Mouse (Mus musculus) ES-Bruce4 (cell line): ENCODE data around the gene Stk11ip. TPM values are rescaled to one million over a fixed set of nuclear protein-coding genes. Genes with fewer than 3 reads are reported as not detected.

Source experiments
- H3K27ac ChIP-seq: 2 replicates; pipeline ENCODE4 v1.5.1; 2012; ENCODE audit warnings: low read length, inconsistent platforms; ENCODE audit not compliant: insufficient read depth
- H3K27me3 ChIP-seq: 2 replicates; pipeline ENCODE4 v1.6.1; 2012; ENCODE audit warnings: mild to moderate bottlenecking, low read length, inconsistent platforms; ENCODE audit not compliant: control insufficient read depth, poor library complexity, insufficient read depth, severe bottlenecking
- H3K36me3 ChIP-seq: 2 replicates; pipeline ENCODE4 v1.6.1; 2012; ENCODE audit warnings: inconsistent platforms, mild to moderate bottlenecking, low read length, moderate library complexity; ENCODE audit not compliant: control insufficient read depth, poor library complexity, insufficient read depth, severe bottlenecking
- H3K4me1 ChIP-seq: one replicate; pipeline ENCODE4 v1.8.1; 2011; ENCODE audit warnings: low read length; ENCODE audit not compliant: control insufficient read depth, insufficient read depth
- H3K4me3 ChIP-seq: 2 replicates; pipeline ENCODE4 v1.5.1; 2011; ENCODE audit warnings: low read depth, mild to moderate bottlenecking, low read length
- H3K9ac ChIP-seq: 2 replicates; pipeline ENCODE4 v1.6.1; 2012; ENCODE audit warnings: low read depth, mild to moderate bottlenecking, inconsistent platforms; ENCODE audit not compliant: poor library complexity, severe bottlenecking
- H3K9me3 ChIP-seq: replicated peaks from 2 replicates; pipeline ENCODE4 v1.6.1; 2012; ENCODE audit warnings: mild to moderate bottlenecking, low read length, inconsistent platforms; ENCODE audit not compliant: control insufficient read depth, poor library complexity, insufficient read depth, severe bottlenecking
- CTCF ChIP-seq: IDR thresholded peaks from one replicate; pipeline ENCODE4 v1.8.1; 2011; ENCODE audit warnings: low read depth, low read length
- EP300 ChIP-seq: IDR thresholded peaks from 2 replicates; pipeline ENCODE4 v1.6.1; 2011; ENCODE audit warnings: low read depth, low read length; ENCODE audit not compliant: insufficient read depth
- POLR2A ChIP-seq: IDR thresholded peaks from one replicate; pipeline ENCODE4 v1.8.1; 2011; ENCODE audit warnings: low read length; ENCODE audit not compliant: insufficient read depth
- polyA plus RNA-seq: library from polyadenylated mRNA; stranded (reverse); fragments of >200 nt; gene quantifications from 2 replicates; pipeline ENCODE4 v1.2.4, GENCODE M21; 2011; ENCODE audit warnings: low read depth; ENCODE audit not compliant: missing spikeins, insufficient read depth, insufficient read length

Gene Stk11ip
- polyA plus RNA-seq, 1 experiment: 22.7 TPM

DNA sequence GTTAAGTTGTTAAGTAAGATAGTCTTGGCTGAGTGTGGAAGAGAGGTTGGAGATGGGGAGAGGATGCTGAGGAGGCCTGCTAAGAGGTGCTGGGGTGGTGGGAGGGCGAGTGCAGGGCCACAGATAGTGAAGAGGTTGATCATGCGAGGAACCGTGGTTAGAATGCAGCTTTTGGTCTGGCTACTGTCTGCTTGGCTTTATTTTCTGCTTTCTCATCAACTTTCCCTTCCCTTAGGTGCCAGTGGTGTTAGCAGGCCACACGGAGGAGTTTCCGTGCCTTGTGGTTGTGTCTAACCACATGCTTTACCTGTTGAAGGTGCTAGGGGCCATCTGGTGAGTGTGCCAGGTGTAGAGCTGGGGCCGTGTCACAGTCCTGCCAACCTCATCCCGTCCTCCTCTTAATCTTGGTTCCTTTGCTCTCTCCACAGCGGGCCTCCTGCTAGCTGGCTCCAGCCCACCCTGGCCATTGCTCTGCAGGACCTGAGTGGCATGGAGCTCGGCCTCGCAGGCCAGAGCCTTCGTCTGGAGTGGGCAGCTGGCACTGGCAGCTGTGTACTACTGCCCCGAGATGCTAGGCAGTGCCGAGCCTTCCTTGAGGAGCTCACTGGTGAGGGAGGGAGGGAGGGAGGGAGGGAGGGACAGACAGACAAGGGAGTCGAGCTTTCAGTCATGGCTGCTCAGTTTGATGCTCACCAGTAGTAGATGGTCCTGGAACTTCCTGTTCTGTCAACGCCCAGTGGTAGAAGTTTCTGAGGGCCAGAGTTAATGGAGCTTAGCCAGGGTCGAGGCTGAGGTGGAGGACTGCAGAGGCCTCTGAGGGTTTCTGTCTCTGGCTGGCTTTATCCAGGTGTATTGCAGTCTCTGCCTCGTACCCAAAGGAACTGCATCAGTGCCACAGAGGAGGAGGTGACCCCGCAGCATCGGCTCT is 12.3 kb downstream of the Stk11ip start:
- TF ChIP-seq POLR2A (no peak), CTCF (no peak), EP300 (no peak)
- no peaks in the 10 kb centered on the region for H3K27me3 ChIP-seq

DNA sequence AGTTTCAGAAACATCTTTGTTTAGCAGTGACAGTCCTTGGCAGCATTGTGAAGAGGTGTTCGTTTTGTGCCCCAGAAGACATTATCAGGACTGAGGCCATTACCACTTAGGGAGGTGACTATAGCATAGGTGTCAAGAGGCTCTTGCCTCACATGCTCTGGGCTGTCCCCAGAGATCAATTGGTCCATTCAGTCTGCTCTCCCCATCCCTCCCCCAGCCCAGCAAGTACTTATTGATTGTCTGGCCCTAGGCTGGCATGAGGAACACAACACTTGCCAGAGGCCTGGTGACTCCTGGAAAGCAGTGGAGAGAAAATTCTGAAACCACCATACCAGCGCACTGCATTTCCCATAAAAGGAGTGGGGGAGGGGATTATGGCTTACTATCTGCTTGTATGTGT is 16.3 kb downstream of the Stk11ip start:
- Histone ChIP-seq H3K36me3 (no peaks in the 10 kb centered on the region), H3K4me3 (no peak overlapping the region), H3K27me3 (no peaks in the 10 kb centered on the region), H3K9ac (no peak overlapping the region), H3K27ac (no peak overlapping the region), H3K4me1 (no peaks in the 10 kb centered on the region), H3K9me3 (no peaks in the 10 kb centered on the region)
- TF ChIP-seq POLR2A: no peak
- TF ChIP-seq EP300: no peak
- no peak for TF ChIP-seq CTCF

More for the DNA sequence above, 12.3 kb downstream of the Stk11ip start:
- H3K36me3 ChIP-seq: no peaks in the 10 kb centered on the region
- H3K27ac ChIP-seq: no peak overlapping the region
- no peak overlapping the region for H3K4me3 ChIP-seq
- H3K9ac ChIP-seq: no peak overlapping the region
- H3K4me1 ChIP-seq: no peaks in the 10 kb centered on the region
- H3K9me3 ChIP-seq: no peaks in the 10 kb centered on the region

DNA sequence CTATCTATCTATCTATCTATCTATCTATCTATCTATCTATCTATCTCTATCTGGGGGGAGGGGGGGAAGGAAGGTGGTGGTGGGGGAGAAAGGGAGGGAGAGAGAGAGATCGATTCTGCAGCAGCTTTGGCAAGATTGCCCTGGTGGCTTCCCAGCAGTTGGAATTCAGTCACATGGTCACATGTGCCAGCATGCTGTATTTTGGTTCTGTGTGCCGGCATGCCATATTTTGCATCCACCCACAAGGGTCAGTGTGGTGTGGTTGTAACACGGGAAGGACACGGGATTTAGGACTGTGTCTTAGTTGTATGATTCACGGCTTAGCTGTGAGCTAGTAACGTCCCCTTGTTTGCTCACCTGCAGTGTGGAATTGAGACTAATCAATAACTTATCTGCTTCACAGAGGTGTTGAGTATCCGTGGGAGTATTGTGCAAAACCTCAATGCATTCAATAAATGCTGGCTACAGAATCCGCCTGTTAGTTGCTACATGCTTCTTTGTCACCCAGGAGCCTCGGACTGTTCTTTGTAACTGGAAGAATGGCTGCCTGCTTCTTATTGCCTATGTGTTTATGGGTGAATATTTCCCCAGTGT is 17.4 kb downstream of the Stk11ip start:
- no peaks in the 10 kb centered on the region for H3K27me3 ChIP-seq
- H3K4me1 ChIP-seq: no peaks in the 10 kb centered on the region
- TF ChIP-seq POLR2A (no peak), CTCF (no peak), EP300 (no peak)
- no peak overlapping the region for H3K27ac ChIP-seq
- no peaks in the 10 kb centered on the region for H3K9me3 ChIP-seq
- H3K4me3 ChIP-seq: no peak overlapping the region
- H3K9ac ChIP-seq: no peak overlapping the region
- no peaks in the 10 kb centered on the region for H3K36me3 ChIP-seq

DNA sequence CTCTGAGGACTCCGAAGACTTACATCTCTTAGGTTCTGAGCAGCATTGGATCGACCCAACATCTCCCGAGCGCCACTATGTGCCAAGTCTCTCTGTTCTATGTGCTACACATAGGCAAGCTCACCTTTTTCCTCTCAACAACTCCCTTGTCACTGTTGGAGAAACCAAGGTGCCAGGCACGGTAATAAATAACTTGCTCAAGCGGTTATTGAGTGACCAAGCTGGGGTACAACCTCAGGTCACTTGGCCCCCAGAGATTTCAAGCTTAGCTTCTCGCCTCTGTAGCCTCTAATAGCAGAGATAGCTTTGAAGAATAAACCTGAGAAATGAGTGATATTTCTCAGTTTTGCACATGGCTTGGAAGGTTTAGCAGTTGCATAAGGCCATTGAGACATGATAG is 20.2 kb downstream of the Stk11ip start:
- H3K4me1 ChIP-seq: no peaks in the 10 kb centered on the region
- no peaks in the 10 kb centered on the region for H3K27me3 ChIP-seq
- TF ChIP-seq EP300 (no peak), POLR2A (no peak), CTCF (no peak)
- no peak overlapping the region for H3K4me3 ChIP-seq
- no peaks in the 10 kb centered on the region for H3K36me3 ChIP-seq
- no peaks in the 10 kb centered on the region for H3K9me3 ChIP-seq
- no peak overlapping the region for H3K27ac ChIP-seq
- H3K9ac ChIP-seq: no peak overlapping the region

DNA sequence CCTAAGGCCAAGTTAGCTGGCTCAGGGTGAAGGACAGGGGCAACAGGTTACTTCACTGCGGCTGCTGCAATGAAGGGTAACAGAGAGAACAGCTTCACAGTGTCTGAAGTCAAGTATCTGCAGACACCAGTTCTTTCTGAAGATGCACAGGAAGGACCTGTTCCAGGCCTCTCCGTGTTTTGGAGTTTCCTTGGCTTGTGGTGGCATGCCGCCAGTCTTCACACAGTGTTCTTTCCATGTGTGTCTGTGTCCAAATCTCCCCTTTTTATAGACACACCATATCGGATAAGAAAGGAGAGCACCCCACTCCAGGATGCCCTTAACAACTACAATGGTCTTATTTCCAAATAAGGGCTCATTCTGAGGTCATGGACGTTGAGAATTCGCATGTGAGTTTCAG is 23.0 kb downstream of the Stk11ip start:
- H3K27ac ChIP-seq: no peak overlapping the region
- no peaks in the 10 kb centered on the region for H3K9me3 ChIP-seq
- no peaks in the 10 kb centered on the region for H3K4me1 ChIP-seq
- no peak overlapping the region for H3K4me3 ChIP-seq
- no peak overlapping the region for H3K9ac ChIP-seq
- TF ChIP-seq EP300 (no peak), POLR2A (no peak), CTCF (no peak)
- H3K27me3 ChIP-seq: no peaks in the 10 kb centered on the region
- no peaks in the 10 kb centered on the region for H3K36me3 ChIP-seq
